Mouse (Mus musculus) testis, adult 2 months (tissue): ENCODE results near the gene Krcc1. TPM values are rescaled to one million over a fixed set of nuclear protein-coding genes. Genes with fewer than 3 reads are reported as not detected.

Experiments used
- H3K27ac ChIP-seq: fragments of 200-500 bp; 2 replicates; pipeline ENCODE4 v1.5.1; 2012; ENCODE audit warnings: low read depth, low read length; ENCODE audit not compliant: control insufficient read depth, insufficient read depth
- H3K27me3 ChIP-seq: fragments of 200-500 bp; 2 replicates; pipeline ENCODE4 v1.6.1; 2012; ENCODE audit warnings: mild to moderate bottlenecking, low read length, moderate library complexity; ENCODE audit not compliant: control insufficient read depth, insufficient read depth
- H3K36me3 ChIP-seq: fragments of 200-500 bp; 2 replicates; pipeline ENCODE4 v1.6.1; 2012; ENCODE audit warnings: mild to moderate bottlenecking, low read length; ENCODE audit not compliant: control insufficient read depth, insufficient read depth
- H3K4me1 ChIP-seq: fragments of 200-500 bp; 2 replicates; pipeline ENCODE4 v1.6.1; 2012; ENCODE audit warnings: low read length; ENCODE audit not compliant: control insufficient read depth, insufficient read depth
- H3K4me3 ChIP-seq: fragments of 200-500 bp; 2 replicates; pipeline ENCODE4 v1.5.1; 2012; ENCODE audit warnings: low read depth, mild to moderate bottlenecking, low read length, moderate library complexity, mixed read lengths; ENCODE audit not compliant: control insufficient read depth
- CTCF ChIP-seq: fragments of 200-500 bp; IDR thresholded peaks from 2 replicates; pipeline ENCODE4 v1.5.1; 2012; ENCODE audit warnings: low read depth, mild to moderate bottlenecking, inconsistent platforms, low read length, moderate library complexity; ENCODE audit not compliant: control insufficient read depth, insufficient read depth, insufficient replicate concordance
- POLR2A ChIP-seq: fragments of 200-500 bp; IDR thresholded peaks from 2 replicates; pipeline ENCODE4 v1.6.1; 2012; ENCODE audit warnings: low read depth, mild to moderate bottlenecking, inconsistent platforms, low read length, moderate library complexity; ENCODE audit not compliant: control insufficient read depth
- polyA plus RNA-seq: library from polyadenylated mRNA; depleted of rRNA; stranded (reverse); fragments of >200 nt; gene quantifications from 2 replicates; pipeline ENCODE4 v1.2.3, GENCODE M21; 2012

Krcc1 gene
- polyA plus RNA-seq, 1 experiment, result 24.4 TPM

- Histone ChIP-seq H3K4me3 (no peak overlapping the region), H3K27ac (no peak overlapping the region), H3K36me3 (no peaks in the 10 kb centered on the region), H3K4me1 (peaks cover 4% of the 10 kb centered on the region; the same call in 1 of the 2 replicates), H3K27me3 (no peaks in the 10 kb centered on the region)
- TF ChIP-seq CTCF (no peak), POLR2A (no peak)
Measured at GRCm38 (mm10) chr6:71237031-71237431, 34.4 kb upstream of the Krcc1 start.

- TF ChIP-seq POLR2A (no peak), CTCF (no peak)
- H3K4me1 ChIP-seq, result peaks cover 4% of the 10 kb centered on the region; the same call in 1 of the 2 replicates
- no peaks in the 10 kb centered on the region for H3K36me3 ChIP-seq
- H3K4me3 ChIP-seq, result no peak overlapping the region
- no peaks in the 10 kb centered on the region for H3K27me3 ChIP-seq
- H3K27ac ChIP-seq, result no peak overlapping the region
Measured at GRCm38 (mm10) chr6:71239069-71239750, 32.3 kb upstream of the Krcc1 start.

- TF ChIP-seq CTCF (no peak), POLR2A (no peak)
- H3K4me1 ChIP-seq, result peaks cover 4% of the 10 kb centered on the region; the same call in 1 of the 2 replicates
- H3K27me3 ChIP-seq, result no peaks in the 10 kb centered on the region
- no peak overlapping the region for H3K4me3 ChIP-seq
- H3K27ac ChIP-seq, result no peak overlapping the region
- H3K36me3 ChIP-seq, result no peaks in the 10 kb centered on the region
Measured at GRCm38 (mm10) chr6:71240831-71241230, 30.6 kb upstream of the Krcc1 start.

- TF ChIP-seq POLR2A (no peak), CTCF (no peak)
- Histone ChIP-seq H3K4me3 (no peak overlapping the region), H3K27me3 (no peaks in the 10 kb centered on the region), H3K27ac (no peak overlapping the region), H3K36me3 (no peaks in the 10 kb centered on the region), H3K4me1 (peaks cover 4% of the 10 kb centered on the region; the same call in 1 of the 2 replicates)
Measured at GRCm38 (mm10) chr6:71242811-71243210, 28.7 kb upstream of the Krcc1 start.

GRCm38 (mm10) chr6:71243258-71243657, 28.2 kb upstream of the Krcc1 start:
- TF ChIP-seq CTCF, result no peak
- TF ChIP-seq POLR2A, result no peak
- H3K27me3 ChIP-seq, result no peaks in the 10 kb centered on the region

GRCm38 (mm10) chr6:71248420-71248819, 23.1 kb upstream of the Krcc1 start:
- Histone ChIP-seq H3K4me1 (no peaks in the 10 kb centered on the region), H3K36me3 (no peaks in the 10 kb centered on the region), H3K27ac (no peak overlapping the region), H3K27me3 (no peaks in the 10 kb centered on the region), H3K4me3 (no peak overlapping the region)
- no peak for TF ChIP-seq POLR2A
- TF ChIP-seq CTCF, result no peak

More at GRCm38 (mm10) chr6:71243258-71243657, 28.2 kb upstream of the Krcc1 start:
- no peak overlapping the region for H3K27ac ChIP-seq
- no peaks in the 10 kb centered on the region for H3K36me3 ChIP-seq
- H3K4me3 ChIP-seq, result no peak overlapping the region
- peaks cover 4% of the 10 kb centered on the region; the same call in 1 of the 2 replicates for H3K4me1 ChIP-seq

GRCm38 (mm10) chr6:71249615-71250014, 21.9 kb upstream of the Krcc1 start:
- no peak for TF ChIP-seq POLR2A
- no peak for TF ChIP-seq CTCF
- Histone ChIP-seq H3K27ac (no peak overlapping the region), H3K36me3 (no peaks in the 10 kb centered on the region), H3K27me3 (no peaks in the 10 kb centered on the region), H3K4me1 (no peaks in the 10 kb centered on the region), H3K4me3 (no peak overlapping the region)
